Mouse (Mus musculus) liver, embryonic 18 days (tissue): Measurements from ENCODE around the gene Zfp831. TPM values are rescaled to one million over a fixed set of nuclear protein-coding genes. Genes with fewer than 3 reads are reported as not detected.

ENCODE experiments used
- polyA plus RNA-seq: library from polyadenylated mRNA; depleted of rRNA; stranded (reverse); fragments of >200 nt; gene quantifications from 2 replicates; pipeline ENCODE4 v1.2.3, GENCODE M21; 2012; rRNA removed

Zfp831 gene
- polyA plus RNA-seq, result 0.13 and 0.16 TPM in 2 replicates

GRCm38 (mm10) chr2:174643448-174644144, at the start of gene Zfp831:
Gene Zfp831 (plus strand): TSS chr2:174643534.

Other genes starting within 250 kb of the Zfp831 start
- 34.9 and 35.1 TPM in 2 replicates for gene Nelfcd, start 227.7 kb upstream of the Zfp831 start, polyA plus RNA-seq
- gene Ctsz, start 204.5 kb upstream of the Zfp831 start, polyA plus RNA-seq, result 120 and 125 TPM in 2 replicates
- gene Tubb1, start 192.8 kb upstream of the Zfp831 start, polyA plus RNA-seq, result 20.6 and 21.4 TPM in 2 replicates
- 234 and 260 TPM in 2 replicates for gene Atp5e, start 179.4 kb upstream of the Zfp831 start, polyA plus RNA-seq
- 43.0 and 44.3 TPM in 2 replicates for gene Prelid3b, start 170.5 kb upstream of the Zfp831 start, polyA plus RNA-seq
- 0.06 and 0.09 TPM in 2 replicates for gene Edn3, start 117.1 kb downstream of the Zfp831 start, polyA plus RNA-seq